Mouse (Mus musculus) CH12.LX (cell line): ENCODE results near the gene Lrrc23. TPM values are rescaled to one million over a fixed set of nuclear protein-coding genes. Genes with fewer than 3 reads are reported as not detected.

ENCODE experiments used
- DNase-seq: peaks from one replicate; pipeline ENCODE4 v3.0.0-alpha.2; 2013; ENCODE audit errors: extremely low read depth
- H3K27ac ChIP-seq: 2 replicates; pipeline ENCODE4 v1.5.1; 2012; ENCODE audit warnings: low read depth, mild to moderate bottlenecking, control low read depth, moderate library complexity; ENCODE audit not compliant: insufficient read depth
- H3K27me3 ChIP-seq: replicated peaks from 2 replicates; pipeline ENCODE3; 2012; ENCODE audit warnings: inconsistent platforms
- H3K36me3 ChIP-seq, 2 experiments: replicated peaks in 1 of 2; 2 replicates each; pipeline versions ENCODE3 to v1.6.1; 2012; ENCODE audit warnings: inconsistent platforms in 1 of 2, low read length in 1 of 2, mild to moderate bottlenecking in 1 of 2, mixed read lengths in 1 of 2, moderate library complexity in 1 of 2; ENCODE audit not compliant: control insufficient read depth in 1 of 2, insufficient read depth in 1 of 2
- H3K4me1 ChIP-seq, 2 experiments: 2 replicates each; pipeline ENCODE4 v1.6.1; 2012; ENCODE audit warnings: inconsistent platforms in 1 of 2, moderate library complexity in 1 of 2; ENCODE audit not compliant: insufficient read depth in 2 of 2, control insufficient read depth in 1 of 2
- H3K4me2 ChIP-seq: 2 replicates; pipeline ENCODE4 v1.6.1; 2012; ENCODE audit warnings: low read depth, mild to moderate bottlenecking, control low read depth; ENCODE audit not compliant: poor library complexity, insufficient read depth, severe bottlenecking
- H3K4me3 ChIP-seq, 3 experiments: fragments of 150-350 bp in 1 of 3; sonication (generic) in 1 of 3; replicated peaks in 1 of 3; 2 replicates each; pipeline versions ENCODE3 to v1.5.1; 2011 to 2012; ENCODE audit warnings: low read depth in 2 of 3, low read length in 2 of 3, mild to moderate bottlenecking in 2 of 3, moderate library complexity in 2 of 3, control low read depth in 1 of 3, improper control_type of control experiment in 1 of 3, inconsistent platforms in 1 of 3, mixed read lengths in 1 of 3; ENCODE audit not compliant: poor library complexity in 1 of 3
- H3K79me2 ChIP-seq: replicated peaks from 2 replicates; pipeline ENCODE4 v1.6.1; 2012; ENCODE audit warnings: mild to moderate bottlenecking, moderate library complexity; ENCODE audit not compliant: control insufficient read depth, poor library complexity, insufficient read depth, severe bottlenecking; ENCODE audit errors: extremely low read depth
- H3K9ac ChIP-seq: 2 replicates; pipeline ENCODE4 v1.6.1; 2012; ENCODE audit warnings: low read depth, mild to moderate bottlenecking, control low read depth, moderate library complexity; ENCODE audit not compliant: insufficient read depth
- H3K9me3 ChIP-seq: replicated peaks from 2 replicates; pipeline ENCODE3; 2012; ENCODE audit warnings: low read length, inconsistent platforms, mixed read lengths
- BHLHE40 ChIP-seq: IDR thresholded peaks from 2 replicates; pipeline ENCODE4 v1.6.1; 2011; ENCODE audit warnings: mild to moderate bottlenecking, low read depth, low read length, improper control_type of control experiment
- CHD1 ChIP-seq: IDR thresholded peaks from 2 replicates; pipeline ENCODE4 v1.6.1; 2012; ENCODE audit warnings: low read depth, low read length, improper control_type of control experiment, inconsistent platforms
- ELF1 ChIP-seq: IDR thresholded peaks from 2 replicates; pipeline ENCODE4 v1.6.1; 2014; ENCODE audit warnings: low read depth, mild to moderate bottlenecking, inconsistent platforms, low read length, improper control_type of control experiment
- EP300 ChIP-seq: IDR thresholded peaks from 2 replicates; pipeline ENCODE4 v1.6.1; 2011; ENCODE audit warnings: low read length, improper control_type of control experiment
- ETS1 ChIP-seq: conservative IDR thresholded peaks from 2 replicates; pipeline ENCODE4 v1.6.1; 2012; ENCODE audit warnings: low read depth, mild to moderate bottlenecking, inconsistent platforms, low read length, improper control_type of control experiment, moderate library complexity
- GABPA ChIP-seq: IDR thresholded peaks from 2 replicates; pipeline ENCODE4 v1.6.1; 2012; ENCODE audit warnings: low read depth, low read length, improper control_type of control experiment, inconsistent platforms; ENCODE audit not compliant: insufficient replicate concordance
- HCFC1 ChIP-seq: IDR thresholded peaks from 2 replicates; pipeline ENCODE4 v1.6.1; 2012; ENCODE audit warnings: low read depth, mild to moderate bottlenecking, inconsistent platforms, low read length, improper control_type of control experiment
- IRF4 ChIP-seq: IDR thresholded peaks from 2 replicates; pipeline ENCODE4 v1.6.1; 2014; ENCODE audit warnings: low read depth, mild to moderate bottlenecking, inconsistent platforms, low read length, improper control_type of control experiment
- JUN ChIP-seq: IDR thresholded peaks from 2 replicates; pipeline ENCODE4 v1.6.1; 2011; ENCODE audit warnings: low read depth, mild to moderate bottlenecking, low read length, improper control_type of control experiment, moderate library complexity; ENCODE audit not compliant: insufficient read depth
- MAX ChIP-seq: IDR thresholded peaks from 2 replicates; pipeline ENCODE4 v1.6.1; 2011; ENCODE audit warnings: low read length, improper control_type of control experiment
- MAZ ChIP-seq: IDR thresholded peaks from 2 replicates; pipeline ENCODE4 v1.6.1; 2012; ENCODE audit warnings: low read depth, mild to moderate bottlenecking, inconsistent platforms, low read length, improper control_type of control experiment, moderate library complexity
- MXI1 ChIP-seq: IDR thresholded peaks from 2 replicates; pipeline ENCODE4 v1.6.1; 2011; ENCODE audit warnings: mild to moderate bottlenecking, low read depth, low read length, improper control_type of control experiment
- MYC ChIP-seq: IDR thresholded peaks from 2 replicates; pipeline ENCODE4 v1.6.1; 2011; ENCODE audit warnings: low read depth, mild to moderate bottlenecking, improper control_type of control experiment, low read length
- NELFE ChIP-seq: IDR thresholded peaks from 2 replicates; pipeline ENCODE4 v1.6.1; 2011; ENCODE audit warnings: low read depth, low read length, improper control_type of control experiment
- NRF1 ChIP-seq: IDR thresholded peaks from 2 replicates; pipeline ENCODE4 v1.6.1; 2014; ENCODE audit warnings: low read depth, mild to moderate bottlenecking, inconsistent platforms, low read length, improper control_type of control experiment, moderate library complexity
- POLR2A ChIP-seq: IDR thresholded peaks from 2 replicates; pipeline ENCODE4 v1.6.1; 2011; ENCODE audit warnings: low read depth, mild to moderate bottlenecking, improper control_type of control experiment, low read length
- POLR2AphosphoS2 ChIP-seq: IDR thresholded peaks from 2 replicates; pipeline ENCODE4 v1.6.1; 2011; ENCODE audit warnings: low read depth, low read length, improper control_type of control experiment
- RAD21 ChIP-seq: IDR thresholded peaks from 2 replicates; pipeline ENCODE4 v1.6.1; 2011; ENCODE audit warnings: low read depth, mild to moderate bottlenecking, low read length, improper control_type of control experiment, moderate library complexity
- RCOR1 ChIP-seq: conservative IDR thresholded peaks from 2 replicates; pipeline ENCODE4 v1.6.1; 2012; ENCODE audit warnings: low read depth, mild to moderate bottlenecking, inconsistent platforms, low read length, improper control_type of control experiment
- SIN3A ChIP-seq: IDR thresholded peaks from 2 replicates; pipeline ENCODE4 v1.6.1; 2012; ENCODE audit warnings: low read length, improper control_type of control experiment, inconsistent platforms
- SMC3 ChIP-seq: IDR thresholded peaks from 2 replicates; pipeline ENCODE4 v1.6.1; 2011; ENCODE audit warnings: low read depth, low read length, improper control_type of control experiment
- TBP ChIP-seq: conservative IDR thresholded peaks from 2 replicates; pipeline ENCODE4 v1.6.1; 2011; ENCODE audit warnings: low read depth, low read length, improper control_type of control experiment
- TCF12 ChIP-seq: IDR thresholded peaks from 2 replicates; pipeline ENCODE4 v1.6.1; 2014; ENCODE audit warnings: low read depth, mild to moderate bottlenecking, inconsistent platforms, low read length, improper control_type of control experiment
- UBTF ChIP-seq: IDR thresholded peaks from 2 replicates; pipeline ENCODE4 v1.6.1; 2012; ENCODE audit warnings: low read depth, mild to moderate bottlenecking, inconsistent platforms, low read length, improper control_type of control experiment, moderate library complexity
- ZMIZ1 ChIP-seq: IDR thresholded peaks from 2 replicates; pipeline ENCODE4 v1.6.1; 2012; ENCODE audit warnings: low read depth, mild to moderate bottlenecking, inconsistent platforms, low read length, improper control_type of control experiment
- ZNF384 ChIP-seq: IDR thresholded peaks from 2 replicates; pipeline ENCODE4 v1.6.1; 2012; ENCODE audit warnings: low read depth, low read length, improper control_type of control experiment, inconsistent platforms
- dilution Hi-C: fragments of 300-500 bp; cut with MboI; formaldehyde crosslinking; loops from 2 replicates; pipeline ENCODE4 v1.14.3; 2020; ENCODE audit warnings: low sequenced_read_pairs; ENCODE audit not compliant: extremely low pct_unique_long_range_greater_than_20kb, extremely low pct_ligation_motif_present
- in situ Hi-C: fragments of 300-500 bp; cut with MboI; formaldehyde crosslinking; loops from 3 replicates; pipeline ENCODE4 v1.14.3; 2019; ENCODE audit warnings: low sequenced_read_pairs, low pct_ligation_motif_present, low pct_unique_long_range_greater_than_20kb, mixed read lengths
- polyA plus RNA-seq: library from polyadenylated mRNA; unstranded; fragments of >175 nt; gene quantifications from 2 replicates; pipeline ENCODE4 v1.2.1, GENCODE M21; 2012; ENCODE audit warnings: low read depth; ENCODE audit not compliant: insufficient read length
- total RNA-seq, 2 experiments: library from RNA; depleted of rRNA; stranded (reverse); fragments of 300-350 nt in 1 of 2; fragments of >200 nt in 1 of 2; gene quantifications; 2 replicates each; pipeline ENCODE4 v1.2.3; 2012 to 2014

Lrrc23 gene
- total and polyA plus RNA-seq, 3 experiments: 0.20 TPM; not detected in 2

- Histone ChIP-seq H3K79me2 (no peaks in the 10 kb centered on the region), H3K36me3 (no peaks in the 10 kb centered on the region), H3K4me3 (peak overlapping the region; percentile 31 to 53 (median 52)), H3K27ac (no peak overlapping the region), H3K9me3 (no peaks in the 10 kb centered on the region), H3K27me3 (peaks cover 9% of the 10 kb centered on the region), H3K4me1 (peaks cover 9 to 16% of the 10 kb centered on the region in 2 experiments; a peak in 3 of 4 replicates), H3K9ac (peak overlapping the region; percentile 32; the same call in 1 of the 2 replicates), H3K4me2 (peak overlapping the region; percentile 46)
- TF ChIP-seq NRF1: no peak
- peak; percentile 53; the same call in 1 of the 2 replicates for TF ChIP-seq RCOR1
- TF ChIP-seq IRF4: peak; percentile 52; the same call in 1 of the 2 replicates
- 0 out of 2 replicates have a peak, but pooled peaks have one; percentile 28 for TF ChIP-seq MYC
- no peak for TF ChIP-seq UBTF
- 0 out of 2 replicates have a peak, but pooled peaks have one; percentile 39 for TF ChIP-seq MAX
- peak; percentile 81 for TF ChIP-seq MAZ
- 0 out of 2 replicates have a peak, but pooled peaks have one; percentile 48 for TF ChIP-seq ZMIZ1
- no peak for TF ChIP-seq ZNF384
- TF ChIP-seq GABPA: no peak
- TF ChIP-seq HCFC1: peak; percentile 58
- no peak; the same call in 1 of the 2 replicates for TF ChIP-seq POLR2AphosphoS2
- TF ChIP-seq EP300: peak; percentile 43; the same call in 1 of the 2 replicates
- TF ChIP-seq SMC3: no peak
- peak; percentile 78 for TF ChIP-seq NELFE
- peak; percentile 54 for TF ChIP-seq BHLHE40
- TF ChIP-seq MXI1: peak; percentile 54; the same call in 1 of the 2 replicates
- no peak; the same call in 1 of the 2 replicates for TF ChIP-seq ETS1
- peak; percentile 72 for TF ChIP-seq POLR2A
- peak; percentile 41; the same call in 1 of the 2 replicates for TF ChIP-seq CHD1
- no peak for TF ChIP-seq JUN
- no peak for TF ChIP-seq RAD21
- peak; percentile 79 for TF ChIP-seq TCF12
- TF ChIP-seq TBP: peak; percentile 69
- TF ChIP-seq SIN3A: peak; percentile 58; the same call in 1 of the 2 replicates
- peak; percentile 78 for TF ChIP-seq ELF1
- peak; percentile 76 for DNase-seq
- in situ Hi-C loops (no loop called here), dilution Hi-C loops (no loop called here)
Observed at GRCm38 (mm10) chr6:124782436-124782835, 2.9 kb upstream of the Lrrc23 start.
